Mouse (Mus musculus): ENCODE measurements around the gene Rps6ka1. TPM values are rescaled to one million over a fixed set of nuclear protein-coding genes. Genes with fewer than 3 reads are reported as not detected.

Gene Rps6ka1
- total and polyA plus RNA-seq, 2 experiments from 2014 or later = 20.4 to 30.9 TPM

DNA sequence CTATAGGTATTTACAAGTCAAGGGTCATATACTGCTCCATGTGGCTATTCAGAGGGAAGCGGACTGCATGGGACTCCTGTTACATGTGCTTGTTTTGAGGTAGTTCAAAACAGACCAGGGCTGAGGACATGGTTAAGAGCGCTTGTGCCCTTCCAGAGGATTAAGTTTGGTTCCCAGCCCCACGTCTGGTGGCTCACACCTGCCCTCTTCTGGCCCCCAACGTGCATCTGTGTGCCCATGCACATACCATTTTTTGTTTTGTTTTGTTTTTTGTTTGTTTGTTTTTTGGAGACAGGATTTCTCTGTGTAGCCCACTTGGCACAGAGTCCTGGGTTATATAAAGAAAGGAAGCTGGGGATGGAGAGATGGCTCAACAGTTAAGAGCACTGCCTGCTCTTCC, 30.1 kb downstream of the Rps6ka1 start:
- Histone ChIP-seq H3K9ac (replicated peaks; ENCODE audit: low read length, poor library complexity, severe bottlenecking) (no peak overlapping the region), H3K36me3 (ENCODE audit: insufficient read depth, low read length) (peaks cover 19% of the 10 kb centered on the region), H3K9me3 (ENCODE audit: low read length) (no peaks in the 10 kb centered on the region), H3K4me3 (ENCODE audit: low read depth, low read length) (no peak overlapping the region), H3K4me2 (ENCODE audit: low read depth, low read length, poor library complexity, severe bottlenecking) (no peak overlapping the region), H3K27me3 (ENCODE audit: insufficient read depth, low read length) (no peaks in the 10 kb centered on the region), H3K4me1 (ENCODE audit: insufficient read depth, low read length) (no peaks in the 10 kb centered on the region), H3K27ac (ENCODE audit: low read depth, low read length) (no peak overlapping the region)
- WGBS = 62% methylated on average over 4 of the region's 4 CpGs
- DNase-seq (ENCODE audit: low spot score) (no peak), ATAC-seq (ENCODE audit: low FRiP score) (no peak)
- no peak for TF ChIP-seq CTCF (IDR thresholded peaks at IDR 0.05)

DNA sequence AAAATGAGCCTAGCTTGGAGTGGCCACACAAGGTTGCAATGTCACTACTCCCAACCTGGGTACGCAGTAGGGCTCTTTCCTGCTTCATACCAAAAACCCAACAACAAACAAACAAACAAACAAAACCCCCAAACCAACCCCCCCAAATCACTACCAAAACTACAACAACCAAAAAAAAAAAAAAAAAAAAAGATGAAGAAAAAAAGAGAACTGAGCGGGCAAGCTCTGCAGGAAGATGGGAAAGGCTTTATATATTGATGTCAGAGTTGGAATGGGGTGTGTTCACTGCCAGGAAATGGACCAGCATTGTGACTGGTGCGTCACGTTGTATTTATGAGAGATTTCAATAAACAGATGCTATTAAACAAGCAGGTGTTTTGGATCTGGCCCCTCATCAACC, 33.0 kb downstream of the Rps6ka1 start:
- DNase-seq (ENCODE audit: low spot score) (no peak), ATAC-seq (ENCODE audit: low FRiP score) (no peak)
- Histone ChIP-seq H3K36me3 (ENCODE audit: insufficient read depth, low read length) (peaks cover 14% of the 10 kb centered on the region), H3K9ac (replicated peaks; ENCODE audit: low read length, poor library complexity, severe bottlenecking) (no peak overlapping the region), H3K9me3 (ENCODE audit: low read length) (no peaks in the 10 kb centered on the region), H3K27me3 (ENCODE audit: insufficient read depth, low read length) (no peaks in the 10 kb centered on the region), H3K4me2 (ENCODE audit: low read depth, low read length, poor library complexity, severe bottlenecking) (no peak overlapping the region), H3K27ac (ENCODE audit: low read depth, low read length) (no peak overlapping the region), H3K4me3 (ENCODE audit: low read depth, low read length) (no peak overlapping the region), H3K4me1 (ENCODE audit: insufficient read depth, low read length) (no peaks in the 10 kb centered on the region)
- WGBS = 89% methylated on average over 4 of the region's 4 CpGs
- no peak for TF ChIP-seq CTCF (IDR thresholded peaks at IDR 0.05)

- DNase-seq (ENCODE audit: low spot score) (no peak), ATAC-seq (ENCODE audit: low FRiP score) (no peak)
- 44% methylated on average over 10 of the region's 10 CpGs for WGBS
- H3K4me2 ChIP-seq (ENCODE audit: low read depth, low read length, poor library complexity, severe bottlenecking) = no peak overlapping the region
- peaks cover 7% of the 10 kb centered on the region for H3K36me3 ChIP-seq (ENCODE audit: insufficient read depth, low read length)
- H3K4me1 ChIP-seq (ENCODE audit: insufficient read depth, low read length) = no peaks in the 10 kb centered on the region
- TF ChIP-seq CTCF (IDR thresholded peaks at IDR 0.05) = no peak
- no peaks in the 10 kb centered on the region for H3K27me3 ChIP-seq (ENCODE audit: insufficient read depth, low read length)
- no peak overlapping the region for H3K27ac ChIP-seq (ENCODE audit: low read depth, low read length)
- H3K4me3 ChIP-seq (ENCODE audit: low read depth, low read length) = no peak overlapping the region
- no peaks in the 10 kb centered on the region for H3K9me3 ChIP-seq (ENCODE audit: low read length)
- no peak overlapping the region for H3K9ac ChIP-seq (replicated peaks; ENCODE audit: low read length, poor library complexity, severe bottlenecking)
These were observed 34.0 kb downstream of the Rps6ka1 start for GRCm38 (mm10) chr4:133853630-133854029.

DNA sequence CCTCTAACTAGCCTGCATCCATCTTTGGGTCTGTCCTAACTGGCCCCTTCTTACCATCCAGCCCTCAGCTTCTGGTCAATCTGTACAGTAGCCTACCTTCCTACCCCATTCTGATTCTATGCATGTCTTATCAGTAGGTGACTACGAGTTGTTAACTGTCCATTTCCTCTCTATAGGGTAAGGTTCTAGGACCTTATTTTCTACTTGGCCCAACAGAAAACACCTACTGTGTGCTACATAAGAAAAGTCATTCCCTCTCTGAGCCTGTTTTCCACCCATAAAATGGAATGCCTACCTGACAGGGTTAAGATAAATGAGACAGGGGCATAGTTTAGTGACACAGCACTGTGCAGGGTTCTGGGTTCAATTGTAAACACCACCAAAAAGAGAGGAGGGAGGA, 41.0 kb downstream of the Rps6ka1 start:
- Histone ChIP-seq H3K9ac (replicated peaks; ENCODE audit: low read length, poor library complexity, severe bottlenecking) (no peak overlapping the region), H3K4me3 (ENCODE audit: low read depth, low read length) (no peak overlapping the region), H3K27me3 (ENCODE audit: insufficient read depth, low read length) (no peaks in the 10 kb centered on the region), H3K9me3 (ENCODE audit: low read length) (no peaks in the 10 kb centered on the region), H3K27ac (ENCODE audit: low read depth, low read length) (no peak overlapping the region), H3K4me2 (ENCODE audit: low read depth, low read length, poor library complexity, severe bottlenecking) (no peak overlapping the region), H3K4me1 (ENCODE audit: insufficient read depth, low read length) (no peaks in the 10 kb centered on the region), H3K36me3 (ENCODE audit: insufficient read depth, low read length) (peaks cover 21% of the 10 kb centered on the region)
- no peak for DNase-seq (ENCODE audit: low spot score)
- TF ChIP-seq CTCF (IDR thresholded peaks at IDR 0.05) = no peak
- 79% methylated on average over 1 of the region's 1 CpGs for WGBS
- no peak for ATAC-seq (ENCODE audit: low FRiP score)

GRCm38 (mm10) chr4:133845060-133845459, 42.5 kb downstream of the Rps6ka1 start:
- Histone ChIP-seq H3K27me3 (ENCODE audit: insufficient read depth, low read length) (no peaks in the 10 kb centered on the region), H3K4me1 (ENCODE audit: insufficient read depth, low read length) (no peaks in the 10 kb centered on the region), H3K36me3 (ENCODE audit: insufficient read depth, low read length) (peaks cover 14% of the 10 kb centered on the region; the same call in 1 of the 2 replicates), H3K4me2 (ENCODE audit: low read depth, low read length, poor library complexity, severe bottlenecking) (no peak overlapping the region), H3K4me3 (ENCODE audit: low read depth, low read length) (no peak overlapping the region), H3K27ac (ENCODE audit: low read depth, low read length) (no peak overlapping the region), H3K9ac (replicated peaks; ENCODE audit: low read length, poor library complexity, severe bottlenecking) (no peak overlapping the region), H3K9me3 (ENCODE audit: low read length) (no peaks in the 10 kb centered on the region)
- TF ChIP-seq CTCF (IDR thresholded peaks at IDR 0.05) = no peak
- DNase-seq (ENCODE audit: low spot score) (no peak), ATAC-seq (ENCODE audit: low FRiP score) (no peak)
- WGBS = 89% methylated on average over 9 of the region's 9 CpGs

- no peak for ATAC-seq (ENCODE audit: low FRiP score)
- H3K9me3 ChIP-seq (ENCODE audit: low read length) = no peaks in the 10 kb centered on the region
- no peaks in the 10 kb centered on the region for H3K27me3 ChIP-seq (ENCODE audit: insufficient read depth, low read length)
- H3K27ac ChIP-seq (ENCODE audit: low read depth, low read length) = no peak overlapping the region
- no peaks in the 10 kb centered on the region for H3K4me1 ChIP-seq (ENCODE audit: insufficient read depth, low read length)
- WGBS = 82% methylated on average over 14 of the region's 14 CpGs
- no peak for DNase-seq (ENCODE audit: low spot score)
- H3K4me3 ChIP-seq (ENCODE audit: low read depth, low read length) = no peak overlapping the region
- no peak overlapping the region for H3K9ac ChIP-seq (replicated peaks; ENCODE audit: low read length, poor library complexity, severe bottlenecking)
- peaks cover 14% of the 10 kb centered on the region; the same call in 1 of the 2 replicates for H3K36me3 ChIP-seq (ENCODE audit: insufficient read depth, low read length)
- no peak for TF ChIP-seq CTCF (IDR thresholded peaks at IDR 0.05)
- no peak overlapping the region for H3K4me2 ChIP-seq (ENCODE audit: low read depth, low read length, poor library complexity, severe bottlenecking)
These were observed 43.3 kb downstream of the Rps6ka1 start for GRCm38 (mm10) chr4:133844209-133844841.

All from midbrain, postnatal 0 days (tissue).